Mouse (Mus musculus): ENCODE results near the gene Dnttip1.

- no peak for TF ChIP-seq CTCF (IDR thresholded peaks at IDR 0.05; ENCODE audit: low read depth, low read length)
- no peak for TF ChIP-seq POLR2A (IDR thresholded peaks at IDR 0.05; ENCODE audit: borderline replicate concordance, low read depth, low read length)
Observed at GRCm38 (mm10) chr2:164791841-164792261, 46.1 kb downstream of the Dnttip1 start.
